Mouse (Mus musculus) cerebellum, adult 2 months (tissue): ENCODE data around the gene Cpne5.

Experiments used
- CTCF ChIP-seq: fragments of 200-500 bp; IDR thresholded peaks from 2 replicates; pipeline ENCODE4 v1.5.1; 2011; ENCODE audit warnings: low read depth, mild to moderate bottlenecking, control low read depth, low read length, moderate library complexity, borderline replicate concordance; ENCODE audit not compliant: insufficient read depth
- POLR2A ChIP-seq: fragments of 200-500 bp; IDR thresholded peaks from 2 replicates; pipeline ENCODE4 v1.6.1; 2011; ENCODE audit warnings: low read length, control low read depth, borderline replicate concordance; ENCODE audit not compliant: insufficient read depth

- TF ChIP-seq CTCF = no peak
- TF ChIP-seq POLR2A = no peak
Observed at GRCm38 (mm10) chr17:29237772-29238420, at the start of gene Cpne5.
